Mouse (Mus musculus) liver, embryonic 14.5 days (tissue): ENCODE results near the gene Zscan21. TPM values are rescaled to one million over a fixed set of nuclear protein-coding genes. Genes with fewer than 3 reads are reported as not detected.
A peak's percentile ranks its signal among the peaks of the same experiment; 100 is the strongest.

Source experiments
- ATAC-seq: fragments of 200-750 bp; cut with Nextera tagmentation; 2 replicates; pipeline ENCODE4 v1.8.0; 2017; ENCODE audit warnings: moderate number of reproducible peaks, mild to moderate bottlenecking, moderate library complexity; ENCODE audit not compliant: insufficient read depth
- DNase-seq, 3 experiments: peaks; one replicate each; pipeline ENCODE4 v3.0.0-alpha.2; 2012 to 2013; ENCODE audit warnings: low read depth in 3 of 3, low spot score in 3 of 3
- H3K27ac ChIP-seq: fragments of 300-500 bp; sonication (generic); 2 replicates; pipeline ENCODE4 v1.5.1; 2014; ENCODE audit warnings: moderate library complexity, mild to moderate bottlenecking, control low read depth, inconsistent platforms
- H3K27me3 ChIP-seq: fragments of 300-500 bp; sonication (generic); 2 replicates; pipeline ENCODE4 v1.6.1; 2014; ENCODE audit warnings: mild to moderate bottlenecking, low read length, moderate library complexity; ENCODE audit not compliant: control insufficient read depth, insufficient read depth
- H3K36me3 ChIP-seq: fragments of 300-500 bp; sonication (generic); replicated peaks from 2 replicates; pipeline ENCODE4 v1.6.1; 2014; ENCODE audit warnings: low read depth; ENCODE audit not compliant: control insufficient read depth, insufficient read depth
- H3K4me1 ChIP-seq, 2 experiments: fragments of 200-500 bp in 1 of 2; fragments of 300-500 bp in 1 of 2; sonication (generic) in 1 of 2; replicated peaks; 2 replicates each; pipeline ENCODE4 v1.6.1; 2012 to 2014; ENCODE audit warnings: antibody characterized with exemption in 1 of 2, inconsistent platforms in 1 of 2, low read length in 1 of 2; ENCODE audit not compliant: control insufficient read depth in 2 of 2, insufficient read depth in 2 of 2
- H3K4me2 ChIP-seq: fragments of 300-500 bp; sonication (generic); 2 replicates; pipeline ENCODE4 v1.6.1; 2014; ENCODE audit warnings: low read depth, mild to moderate bottlenecking, control low read depth, moderate library complexity
- H3K4me3 ChIP-seq, 2 experiments: fragments of 200-500 bp in 1 of 2; fragments of 300-500 bp in 1 of 2; sonication (generic) in 1 of 2; 2 replicates each; pipeline ENCODE4 v1.5.1; 2012 to 2014; ENCODE audit warnings: low read depth in 2 of 2, low read length in 2 of 2, mild to moderate bottlenecking in 2 of 2, control low read depth in 1 of 2, inconsistent platforms in 1 of 2, moderate library complexity in 1 of 2; ENCODE audit not compliant: insufficient read depth in 1 of 2
- H3K9ac ChIP-seq: fragments of 300-500 bp; sonication (generic); replicated peaks from 2 replicates; pipeline ENCODE4 v1.6.1; 2014; ENCODE audit warnings: mild to moderate bottlenecking, control low read depth, moderate library complexity
- H3K9me3 ChIP-seq: fragments of 300-500 bp; sonication (generic); 2 replicates; pipeline ENCODE4 v1.6.1; 2016; ENCODE audit warnings: low read length, mixed read lengths; ENCODE audit not compliant: control insufficient read depth
- CTCF ChIP-seq: IDR thresholded peaks from 2 replicates; pipeline ENCODE4 v1.5.1; 2016; ENCODE audit warnings: antibody characterized with exemption, low read depth, control low read depth
- EP300 ChIP-seq: IDR thresholded peaks from 2 replicates; pipeline ENCODE4 v1.6.1; 2016; ENCODE audit warnings: antibody characterized with exemption, low read depth
- WGBS: fragments of 180-500 bp; shearing (Covaris S2); extraction: QIAGEN DNeasy Blood & Tissue Kit; methylation state at CpG from one replicate; pipeline ENCODE4 v1.1.7; 2014; ENCODE audit not compliant: insufficient replicate concordance; 5-methylcytosine and 5-hydroxymethylcytosine counted together
- polyA plus RNA-seq, 2 experiments: library from polyadenylated mRNA; depleted of rRNA in 1 of 2; stranded (reverse) in 1 of 2; unstranded in 1 of 2; fragments of >200 nt; fragmentation: Nextera tagmentation in 1 of 2; extraction: Ambion mirVana in 1 of 2; gene quantifications; 2 replicates each; pipeline versions ENCODE4 v1.2.1 to v1.2.3; 2012 to 2014

Zscan21 gene
- polyA plus RNA-seq, 2 experiments, result 7.7 to 13.3 TPM

DNA sequence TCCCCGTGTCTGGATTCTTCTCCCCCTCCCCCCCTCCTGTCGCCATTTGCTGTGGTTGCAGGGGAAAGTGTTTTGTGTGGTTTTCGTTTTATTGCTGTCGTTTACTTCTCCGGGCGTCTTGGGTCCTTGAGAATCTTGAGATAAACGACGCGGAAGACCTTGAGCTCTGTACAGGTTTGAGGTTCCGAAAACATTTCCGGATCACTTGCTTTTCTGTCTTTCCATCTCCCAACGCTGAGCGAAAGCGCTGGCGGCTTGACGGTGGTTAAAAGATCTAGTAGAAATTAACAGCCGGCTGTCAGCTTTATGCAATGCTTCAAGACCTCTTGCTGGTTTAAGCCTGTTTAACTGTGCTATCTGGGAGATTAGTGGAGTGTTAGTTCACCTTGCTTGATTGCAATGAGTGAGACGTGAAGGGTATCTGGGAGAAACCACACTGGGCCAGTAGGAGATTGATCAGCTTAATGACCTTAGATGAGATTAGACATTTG is 31.2 kb upstream of the Zscan21 start:
- Histone ChIP-seq H3K27ac (peak overlapping the region; percentile 6), H3K27me3 (no peaks in the 10 kb centered on the region), H3K4me2 (peak overlapping the region; percentile 89), H3K9me3 (no peaks in the 10 kb centered on the region), H3K9ac (peak overlapping the region; percentile 90), H3K36me3 (no peaks in the 10 kb centered on the region; the same call in 1 of the 2 replicates), H3K4me3 (peak overlapping the region; percentile 77 to 85), H3K4me1 (peaks cover 19 to 21% of the 10 kb centered on the region in 2 experiments)
- ATAC-seq, result peak; percentile 12; the same call in 1 of the 2 replicates
- TF ChIP-seq CTCF (no peak), EP300 (no peak)
- under 1% methylated on average over 18 of the region's 18 CpGs for WGBS
- peak in 1 of 3 experiments; percentile 4 for DNase-seq

DNA sequence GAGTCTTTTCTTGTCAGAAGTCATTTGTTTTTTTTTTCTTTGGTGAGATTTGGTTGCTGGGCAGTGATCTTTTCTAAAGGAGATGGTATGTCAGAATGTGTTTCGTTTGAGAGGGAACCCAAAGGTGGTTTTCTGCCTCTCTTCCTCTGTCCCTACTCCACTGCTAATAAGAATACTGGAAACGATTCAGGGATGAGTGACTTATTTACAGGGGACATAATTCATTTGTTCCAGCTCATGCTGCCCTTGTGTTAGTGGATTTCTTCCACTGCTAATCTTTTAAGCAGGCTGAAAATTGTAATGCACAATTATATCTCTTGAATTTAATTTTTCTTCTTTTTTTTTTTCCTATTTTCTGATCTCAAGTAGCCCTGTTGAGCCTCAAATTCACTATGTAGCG is 29.9 kb upstream of the Zscan21 start:
- TF ChIP-seq CTCF, result no peak
- no peak for TF ChIP-seq EP300
- H3K4me1 ChIP-seq, result peaks cover 19 to 21% of the 10 kb centered on the region in 2 experiments
- H3K9ac ChIP-seq, result no peak overlapping the region
- no peak overlapping the region for H3K27ac ChIP-seq
- peak overlapping the region; percentile 89 for H3K4me2 ChIP-seq
- 73% methylated on average over 3 of the region's 3 CpGs for WGBS
- H3K27me3 ChIP-seq, result no peaks in the 10 kb centered on the region
- ATAC-seq (no peak), DNase-seq (no peak)
- H3K36me3 ChIP-seq, result no peaks in the 10 kb centered on the region; the same call in 1 of the 2 replicates
- no peak overlapping the region for H3K4me3 ChIP-seq
- no peaks in the 10 kb centered on the region for H3K9me3 ChIP-seq

DNA sequence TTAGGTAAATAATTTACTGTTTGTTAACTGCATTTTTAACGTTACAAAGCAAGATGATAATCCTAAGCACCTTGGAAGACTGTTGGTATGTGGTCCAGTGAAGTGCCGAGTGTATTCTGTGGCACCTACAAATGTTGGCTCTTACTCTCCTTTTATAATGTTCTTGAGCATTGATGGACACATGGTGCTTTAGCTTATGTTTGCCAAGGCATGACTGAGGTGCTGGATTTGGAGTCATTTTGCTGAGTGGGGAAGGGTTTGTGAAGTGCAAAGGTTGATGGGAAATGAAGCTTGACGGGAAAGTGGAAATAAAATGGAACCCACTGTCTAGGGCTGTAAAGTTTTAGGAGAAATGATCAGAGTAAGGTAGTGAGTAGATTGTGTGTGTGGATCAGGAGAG is 28.3 kb upstream of the Zscan21 start:
- Histone ChIP-seq H3K27ac (no peak overlapping the region), H3K27me3 (no peaks in the 10 kb centered on the region), H3K9me3 (no peaks in the 10 kb centered on the region), H3K4me2 (no peak overlapping the region; the same call in 1 of the 2 replicates), H3K4me1 (peaks cover 19 to 21% of the 10 kb centered on the region in 2 experiments), H3K4me3 (no peak overlapping the region), H3K36me3 (peaks cover 6% of the 10 kb centered on the region), H3K9ac (no peak overlapping the region; the same call in 1 of the 2 replicates)
- no peak for TF ChIP-seq EP300
- TF ChIP-seq CTCF, result no peak
- 77% methylated on average over 3 of the region's 3 CpGs for WGBS
- no peak for ATAC-seq
- DNase-seq, result no peak

DNA sequence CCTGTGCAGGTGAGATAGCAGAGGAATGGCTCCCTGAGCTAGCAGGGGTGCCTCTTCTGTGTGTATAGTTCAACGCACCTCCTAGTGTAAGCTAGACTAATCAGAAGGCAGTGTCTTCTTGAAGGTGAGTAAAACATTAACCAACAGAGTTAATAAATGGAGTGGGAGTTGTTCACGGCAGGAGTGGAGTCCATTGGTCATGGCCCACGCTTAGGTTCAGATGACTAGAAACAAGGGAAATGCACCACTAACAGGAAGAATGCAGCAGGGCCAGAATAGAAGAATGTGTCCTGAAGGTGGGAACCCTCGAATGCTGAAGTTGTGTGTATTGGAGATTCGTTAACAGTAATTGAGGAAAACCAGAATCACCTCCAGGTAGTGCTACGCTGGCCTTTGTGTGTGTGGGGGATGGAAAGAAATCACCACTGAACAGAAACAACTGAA is 27.6 kb upstream of the Zscan21 start:
- Histone ChIP-seq H3K4me2 (peak overlapping the region; percentile 39; the same call in 1 of the 2 replicates), H3K4me1 (peaks cover 11 to 15% of the 10 kb centered on the region in 2 experiments), H3K27ac (no peak overlapping the region), H3K9me3 (no peaks in the 10 kb centered on the region), H3K4me3 (0 out of 4 replicates have a peak overlapping the region, but pooled peaks of 1 of the 2 experiments have one; percentile 0), H3K9ac (no peak overlapping the region), H3K27me3 (no peaks in the 10 kb centered on the region), H3K36me3 (peaks cover 11% of the 10 kb centered on the region)
- TF ChIP-seq EP300, result no peak
- no peak for TF ChIP-seq CTCF
- DNase-seq (no peak), ATAC-seq (peak; percentile 15; the same call in 1 of the 2 replicates)
- WGBS, result 64% methylated on average over 6 of the region's 6 CpGs

DNA sequence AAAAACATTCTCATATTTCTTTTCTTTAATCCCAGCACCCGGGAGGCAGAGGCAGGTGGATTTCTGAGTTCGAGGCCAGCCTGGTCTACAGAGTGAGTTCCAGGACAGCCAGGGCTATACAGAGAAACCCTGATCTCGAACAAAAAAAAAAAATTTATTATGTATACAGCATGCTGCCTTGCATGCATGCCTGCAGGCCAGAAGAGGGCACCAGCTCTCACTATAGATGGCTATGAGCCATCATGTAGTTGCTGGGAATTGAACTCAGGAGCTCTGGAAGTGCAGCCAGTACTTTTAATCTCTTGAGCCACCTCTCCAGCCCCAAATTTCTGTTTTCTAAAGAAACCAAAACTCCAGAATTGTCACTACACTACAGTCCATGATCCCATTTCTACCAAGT is 26.4 kb upstream of the Zscan21 start:
- H3K36me3 ChIP-seq, result peaks cover 19% of the 10 kb centered on the region
- H3K9me3 ChIP-seq, result no peaks in the 10 kb centered on the region
- H3K4me2 ChIP-seq, result no peak overlapping the region
- no peaks in the 10 kb centered on the region for H3K27me3 ChIP-seq
- DNase-seq, result no peak
- no peak overlapping the region for H3K4me3 ChIP-seq
- no peak for TF ChIP-seq EP300
- TF ChIP-seq CTCF, result peak; percentile 67
- no peak overlapping the region for H3K9ac ChIP-seq
- peaks cover 6 to 12% of the 10 kb centered on the region in 2 experiments; a peak in 3 of 4 replicates for H3K4me1 ChIP-seq
- no peak for ATAC-seq
- WGBS, result 54% methylated on average over 3 of the region's 3 CpGs
- no peak overlapping the region for H3K27ac ChIP-seq
